Mouse (Mus musculus) MEL (cell line): Measurements from ENCODE around the gene Cpn2. TPM values are rescaled to one million over a fixed set of nuclear protein-coding genes. Genes with fewer than 3 reads are reported as not detected.

ENCODE experiments used
- DNase-seq: peaks from one replicate; pipeline ENCODE4 v3.0.0; 2011; ENCODE audit warnings: low read depth, low spot score
- H3K27ac ChIP-seq: 2 replicates; pipeline ENCODE4 v1.5.1; 2012; ENCODE audit warnings: low read depth, mild to moderate bottlenecking, control low read depth, low read length, moderate library complexity; ENCODE audit not compliant: control insufficient read depth
- H3K27me3 ChIP-seq, 2 experiments: fragments of 150-350 bp in 1 of 2; sonication (generic) in 1 of 2; 2 replicates each; pipeline ENCODE4 v1.6.1; 2012; ENCODE audit warnings: low read length in 2 of 2, mild to moderate bottlenecking in 2 of 2, improper control_type of control experiment in 1 of 2, moderate library complexity in 1 of 2; ENCODE audit not compliant: insufficient read depth in 2 of 2, control insufficient read depth in 1 of 2
- H3K36me3 ChIP-seq, 2 experiments: 2 replicates each; pipeline ENCODE4 v1.6.1; 2012 to 2014; ENCODE audit warnings: low read length in 2 of 2, improper control_type of control experiment in 1 of 2, inconsistent platforms in 1 of 2, mild to moderate bottlenecking in 1 of 2; ENCODE audit not compliant: insufficient read depth in 2 of 2, control insufficient read depth in 1 of 2
- H3K4me1 ChIP-seq, 2 experiments: fragments of 150-350 bp in 1 of 2; sonication (generic) in 1 of 2; 2 replicates each; pipeline ENCODE4 v1.6.1; 2012; ENCODE audit warnings: low read length in 2 of 2, improper control_type of control experiment in 1 of 2, mild to moderate bottlenecking in 1 of 2; ENCODE audit not compliant: insufficient read depth in 2 of 2, control insufficient read depth in 1 of 2
- H3K4me3 ChIP-seq, 2 experiments: fragments of 150-350 bp in 1 of 2; sonication (generic) in 1 of 2; 2 replicates each; pipeline ENCODE4 v1.5.1; 2012; ENCODE audit warnings: low read depth in 2 of 2, low read length in 2 of 2, mild to moderate bottlenecking in 2 of 2, moderate library complexity in 2 of 2, control low read depth in 1 of 2, improper control_type of control experiment in 1 of 2; ENCODE audit not compliant: control insufficient read depth in 1 of 2, insufficient read depth in 1 of 2
- H3K79me2 ChIP-seq: 2 replicates; pipeline ENCODE4 v1.6.1; 2012; ENCODE audit warnings: mild to moderate bottlenecking, low read length, moderate library complexity; ENCODE audit not compliant: control insufficient read depth, poor library complexity, insufficient read depth
- H3K9ac ChIP-seq: 2 replicates; pipeline ENCODE4 v1.6.1; 2012; ENCODE audit warnings: low read depth, mild to moderate bottlenecking, control low read depth, low read length, moderate library complexity; ENCODE audit not compliant: control insufficient read depth, poor library complexity, severe bottlenecking
- H3K9me3 ChIP-seq: fragments of 150-350 bp; sonication (generic); replicated peaks from 2 replicates; pipeline ENCODE4 v1.6.1; 2012; ENCODE audit warnings: mild to moderate bottlenecking, low read length, improper control_type of control experiment, moderate library complexity; ENCODE audit not compliant: insufficient read depth
- BHLHE40 ChIP-seq: IDR thresholded peaks from 2 replicates; pipeline ENCODE4 v1.6.1; 2012; ENCODE audit warnings: low read depth, mild to moderate bottlenecking, inconsistent platforms, low read length, improper control_type of control experiment, borderline replicate concordance
- CHD1 ChIP-seq: IDR thresholded peaks from 2 replicates; pipeline ENCODE4 v1.6.1; 2012; ENCODE audit warnings: low read depth, mild to moderate bottlenecking, inconsistent platforms, low read length, improper control_type of control experiment
- CHD2 ChIP-seq: IDR thresholded peaks from 2 replicates; pipeline ENCODE4 v1.6.1; 2011; ENCODE audit warnings: low read length, improper control_type of control experiment
- CTCF ChIP-seq, 3 experiments: IDR thresholded peaks in 2 of 3; conservative IDR thresholded peaks in 1 of 3; 2 replicates each; pipeline ENCODE4 v1.5.1; 2011 to 2012; ENCODE audit warnings: low read length in 3 of 3, low read depth in 2 of 3, mild to moderate bottlenecking in 2 of 3, improper control_type of control experiment in 1 of 3, inconsistent platforms in 1 of 3, mixed read lengths in 1 of 3, moderate library complexity in 1 of 3; ENCODE audit not compliant: control insufficient read depth in 1 of 3, insufficient read depth in 1 of 3, poor library complexity in 1 of 3, severe bottlenecking in 1 of 3
- ELF1 ChIP-seq: IDR thresholded peaks from 2 replicates; pipeline ENCODE4 v1.6.1; 2014; ENCODE audit warnings: low read depth, mild to moderate bottlenecking, inconsistent platforms, low read length, improper control_type of control experiment, moderate library complexity
- ETS1 ChIP-seq: IDR thresholded peaks from 2 replicates; pipeline ENCODE4 v1.6.1; 2012; ENCODE audit warnings: low read depth, mild to moderate bottlenecking, inconsistent platforms, low read length, improper control_type of control experiment, moderate library complexity
- JUND ChIP-seq: IDR thresholded peaks from 2 replicates; pipeline ENCODE4 v1.6.1; 2011; ENCODE audit warnings: low read depth, mild to moderate bottlenecking, improper control_type of control experiment, low read length
- MAFK ChIP-seq: IDR thresholded peaks from 2 replicates; pipeline ENCODE4 v1.6.1; 2011; ENCODE audit warnings: low read depth, mild to moderate bottlenecking, low read length, improper control_type of control experiment, borderline replicate concordance
- MAX ChIP-seq: IDR thresholded peaks from 2 replicates; pipeline ENCODE4 v1.6.1; 2011; ENCODE audit warnings: low read length, improper control_type of control experiment
- MAZ ChIP-seq: IDR thresholded peaks from 2 replicates; pipeline ENCODE4 v1.6.1; 2012; ENCODE audit warnings: low read depth, mild to moderate bottlenecking, inconsistent platforms, low read length, improper control_type of control experiment
- MEF2A ChIP-seq: IDR thresholded peaks from 2 replicates; pipeline ENCODE4 v1.6.1; 2014; ENCODE audit warnings: low read depth, mild to moderate bottlenecking, inconsistent platforms, low read length, improper control_type of control experiment; ENCODE audit not compliant: poor library complexity, insufficient replicate concordance, severe bottlenecking; ENCODE audit errors: extremely low read depth
- MXI1 ChIP-seq: IDR thresholded peaks from 2 replicates; pipeline ENCODE4 v1.6.1; 2011; ENCODE audit warnings: mild to moderate bottlenecking, low read depth, low read length, improper control_type of control experiment
- MYB ChIP-seq: IDR thresholded peaks from 2 replicates; pipeline ENCODE4 v1.6.1; 2011; ENCODE audit warnings: mild to moderate bottlenecking, low read depth, low read length, improper control_type of control experiment
- MYC ChIP-seq: IDR thresholded peaks from 2 replicates; pipeline ENCODE4 v1.6.1; 2011; ENCODE audit warnings: low read depth, mild to moderate bottlenecking, low read length, improper control_type of control experiment, moderate library complexity
- NRF1 ChIP-seq: IDR thresholded peaks from 2 replicates; pipeline ENCODE4 v1.6.1; 2014; ENCODE audit warnings: low read depth, mild to moderate bottlenecking, inconsistent platforms, low read length, improper control_type of control experiment, moderate library complexity; ENCODE audit not compliant: poor library complexity, insufficient read depth, severe bottlenecking
- POLR2A ChIP-seq, 2 experiments: IDR thresholded peaks; 2 replicates each; pipeline ENCODE4 v1.6.1; 2011 to 2012; ENCODE audit warnings: low read length in 2 of 2, mild to moderate bottlenecking in 2 of 2, control low read depth in 1 of 2, improper control_type of control experiment in 1 of 2, low read depth in 1 of 2, moderate library complexity in 1 of 2; ENCODE audit not compliant: control insufficient read depth in 1 of 2, insufficient read depth in 1 of 2, poor library complexity in 1 of 2
- POLR2AphosphoS2 ChIP-seq: IDR thresholded peaks from 2 replicates; pipeline ENCODE4 v1.6.1; 2011; ENCODE audit warnings: low read length, improper control_type of control experiment
- RAD21 ChIP-seq: IDR thresholded peaks from 2 replicates; pipeline ENCODE4 v1.6.1; 2011; ENCODE audit warnings: mild to moderate bottlenecking, low read depth, low read length, improper control_type of control experiment
- RCOR1 ChIP-seq: IDR thresholded peaks from 2 replicates; pipeline ENCODE4 v1.6.1; 2012; ENCODE audit warnings: low read depth, mild to moderate bottlenecking, inconsistent platforms, low read length, improper control_type of control experiment
- SIN3A ChIP-seq: IDR thresholded peaks from 2 replicates; pipeline ENCODE4 v1.6.1; 2012; ENCODE audit warnings: low read length, improper control_type of control experiment, inconsistent platforms
- SMC3 ChIP-seq: IDR thresholded peaks from 2 replicates; pipeline ENCODE4 v1.6.1; 2011; ENCODE audit warnings: low read depth, low read length, improper control_type of control experiment
- TAL1 ChIP-seq: IDR thresholded peaks from 2 replicates; pipeline ENCODE4 v1.6.1; 2012; ENCODE audit warnings: mild to moderate bottlenecking, inconsistent platforms, low read length, moderate library complexity, mixed read lengths
- TBP ChIP-seq: IDR thresholded peaks from 2 replicates; pipeline ENCODE4 v1.8.0; 2011; ENCODE audit warnings: low read depth, low read length, improper control_type of control experiment
- USF1 ChIP-seq: IDR thresholded peaks from 2 replicates; pipeline ENCODE4 v1.6.1; 2014; ENCODE audit warnings: low read depth, mild to moderate bottlenecking, inconsistent platforms, low read length, improper control_type of control experiment, moderate library complexity
- USF2 ChIP-seq, 2 experiments: IDR thresholded peaks; 2 replicates each; pipeline ENCODE4 v1.6.1; 2011 to 2012; ENCODE audit warnings: improper control_type of control experiment in 2 of 2, low read length in 2 of 2, borderline replicate concordance in 1 of 2, inconsistent platforms in 1 of 2, low read depth in 1 of 2, mild to moderate bottlenecking in 1 of 2; ENCODE audit not compliant: insufficient read depth in 1 of 2
- ZC3H11A ChIP-seq: IDR thresholded peaks from 2 replicates; pipeline ENCODE4 v1.6.1; 2012; ENCODE audit warnings: low read depth, mild to moderate bottlenecking, inconsistent platforms, low read length, improper control_type of control experiment
- ZMIZ1 ChIP-seq: IDR thresholded peaks from 2 replicates; pipeline ENCODE4 v1.6.1; 2012; ENCODE audit warnings: low read depth, mild to moderate bottlenecking, inconsistent platforms, low read length, improper control_type of control experiment, moderate library complexity
- ZNF384 ChIP-seq: IDR thresholded peaks from 2 replicates; pipeline ENCODE4 v1.6.1; 2012; ENCODE audit warnings: low read depth, mild to moderate bottlenecking, inconsistent platforms, low read length, improper control_type of control experiment
- polyA plus RNA-seq, 2 experiments: library from polyadenylated mRNA; stranded (reverse) in 1 of 2; unstranded in 1 of 2; fragments of >175 nt in 1 of 2; fragments of >200 nt in 1 of 2; gene quantifications; 2 replicates each; pipeline versions ENCODE4 v1.2.1 to v1.2.4; 2012; ENCODE audit warnings: low replicate concordance in 2 of 2, low read depth in 1 of 2; ENCODE audit not compliant: insufficient read length in 2 of 2, insufficient read depth in 1 of 2, missing spikeins in 1 of 2
- total RNA-seq: library from RNA; depleted of rRNA; stranded (reverse); fragments of 300-350 nt; gene quantifications from 2 replicates; pipeline ENCODE4 v1.2.3, GENCODE M21; 2012

The Cpn2 gene
- total and polyA plus RNA-seq, 3 experiments: not detected

DNA sequence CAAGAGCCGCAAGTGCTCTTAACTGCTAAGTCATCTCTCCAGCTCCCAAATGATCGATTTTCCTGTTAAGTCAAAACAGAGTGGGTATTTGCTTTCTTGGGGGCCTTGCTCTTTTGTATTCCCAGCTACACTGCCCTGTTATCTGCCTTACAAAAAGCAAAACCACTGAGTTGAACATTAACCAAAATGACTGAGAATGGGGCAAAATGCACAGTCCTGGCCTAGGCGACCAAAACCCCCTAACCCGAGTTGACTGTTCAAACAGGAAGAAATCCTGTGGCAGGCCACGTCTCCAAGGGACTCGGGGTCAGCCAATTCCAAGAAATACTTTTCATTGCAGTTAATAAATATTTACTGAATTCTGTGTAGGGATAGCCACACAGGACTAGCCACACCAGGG is 28.5 kb downstream of the Cpn2 start:
- peaks cover 4 to 20% of the 10 kb centered on the region in 2 experiments for H3K27me3 ChIP-seq

GRCm38 (mm10) chr16:30236091-30236699 is 31.1 kb downstream of the Cpn2 start:
- peak overlapping the region; percentile 53 to 57; a peak in 3 of 4 replicates for H3K4me3 ChIP-seq
- peaks cover 0 to 3% of the 10 kb centered on the region in 2 experiments; a peak in 2 of 4 replicates for H3K36me3 ChIP-seq
- H3K27me3 ChIP-seq: peaks cover 4 to 18% of the 10 kb centered on the region in 2 experiments
- H3K9ac ChIP-seq: peak overlapping the region; percentile 58
- no peaks in the 10 kb centered on the region for H3K79me2 ChIP-seq
- H3K4me1 ChIP-seq: peaks cover 0 to 9% of the 10 kb centered on the region in 2 experiments; a peak in 1 of 4 replicates
- H3K27ac ChIP-seq: no peak overlapping the region
- no peaks in the 10 kb centered on the region for H3K9me3 ChIP-seq
- peak; percentile 72 for DNase-seq
- peak; percentile 94 for TF ChIP-seq SMC3
- no peak for TF ChIP-seq JUND
- TF ChIP-seq ELF1: no peak
- no peak for TF ChIP-seq TAL1
- 0 out of 2 replicates have a peak, but pooled peaks have one; percentile 40 for TF ChIP-seq SIN3A
- TF ChIP-seq MYC: no peak
- no peak for TF ChIP-seq TBP
- no peak for TF ChIP-seq RCOR1
- 0 out of 2 replicates have a peak, but pooled peaks have one; percentile 15 for TF ChIP-seq NRF1
- TF ChIP-seq USF2 (IDR thresholded peaks at IDR 0.05; ENCODE audit: borderline replicate concordance in 1 of 2, insufficient read depth in 1 of 2, low read depth in 1 of 2, low read length in 2 of 2): no peak
- TF ChIP-seq ZNF384: no peak
- no peak for TF ChIP-seq MAX
- TF ChIP-seq CHD1: no peak
- TF ChIP-seq ETS1: no peak
- TF ChIP-seq BHLHE40: no peak
- TF ChIP-seq POLR2AphosphoS2: no peak
- no peak for TF ChIP-seq ZMIZ1
- peak; percentile 97 for TF ChIP-seq RAD21
- no peak; the same call in 1 of the 2 replicates for TF ChIP-seq MXI1
- no peak for TF ChIP-seq MAFK
- TF ChIP-seq CTCF (IDR thresholded peaks at IDR 0.05 in 2 of 3, conservative IDR thresholded peaks at IDR 0.05 in 1 of 3; ENCODE audit: control insufficient read depth in 1 of 3, insufficient read depth in 1 of 3, low read depth in 2 of 3, low read length in 3 of 3, poor library complexity in 1 of 3, severe bottlenecking in 1 of 3): peak; percentile 89 to 97 (median 95)
- peak; percentile 85 for TF ChIP-seq ZC3H11A
- TF ChIP-seq POLR2A (IDR thresholded peaks at IDR 0.05; ENCODE audit: control insufficient read depth in 1 of 2, insufficient read depth in 1 of 2, low read depth in 1 of 2, low read length in 2 of 2, poor library complexity in 1 of 2): no peak
- no peak for TF ChIP-seq MEF2A
- no peak for TF ChIP-seq MYB
- TF ChIP-seq MAZ: 0 out of 2 replicates have a peak, but pooled peaks have one; percentile 52
- no peak for TF ChIP-seq USF1

More for the DNA sequence above, 28.5 kb downstream of the Cpn2 start:
- Histone ChIP-seq H3K27ac (no peak overlapping the region), H3K36me3 (peaks cover 0 to 3% of the 10 kb centered on the region in 2 experiments; a peak in 2 of 4 replicates), H3K79me2 (no peaks in the 10 kb centered on the region), H3K4me1 (peaks cover 0 to 9% of the 10 kb centered on the region in 2 experiments; a peak in 1 of 4 replicates), H3K4me3 (no peak overlapping the region), H3K9ac (no peak overlapping the region), H3K9me3 (no peaks in the 10 kb centered on the region)
- no peak for DNase-seq
- no peak for TF ChIP-seq TAL1
- no peak for TF ChIP-seq ZC3H11A
- TF ChIP-seq JUND: no peak
- TF ChIP-seq CHD2: no peak
- no peak for TF ChIP-seq MYB
- no peak for TF ChIP-seq ETS1
- TF ChIP-seq MAZ: no peak
- no peak for TF ChIP-seq MXI1
- TF ChIP-seq MEF2A: no peak
- TF ChIP-seq SIN3A: no peak
- TF ChIP-seq, all 39 proteins: peak for 0
